Mouse (Mus musculus) E14TG2a.4 (cell line): ENCODE data around the gene Clybl.

ENCODE experiments used
- H3K27me3 ChIP-seq: 2 replicates; pipeline ENCODE4 v1.6.1; 2014; ENCODE audit warnings: low read length, control low read depth; ENCODE audit not compliant: insufficient read depth
- H3K36me3 ChIP-seq: 2 replicates; pipeline ENCODE4 v1.6.1; 2014; ENCODE audit warnings: low read length, control low read depth; ENCODE audit not compliant: insufficient read depth
- H3K4me1 ChIP-seq: replicated peaks from 2 replicates; pipeline ENCODE4 v1.6.1; 2014; ENCODE audit warnings: low read depth, low read length, control low read depth
- H3K4me3 ChIP-seq: replicated peaks from 2 replicates; pipeline ENCODE4 v1.5.1; 2014; ENCODE audit warnings: mild to moderate bottlenecking, low read length
- H3K9me3 ChIP-seq: 2 replicates; pipeline ENCODE4 v1.6.1; 2014; ENCODE audit warnings: low read length, control low read depth
- CTCF ChIP-seq: conservative IDR thresholded peaks from 2 replicates; pipeline ENCODE4 v1.5.1; 2014; ENCODE audit warnings: low read length
- NANOG ChIP-seq: IDR thresholded peaks from 2 replicates; pipeline ENCODE4 v1.6.1; 2014; ENCODE audit warnings: borderline replicate concordance, low read length, mixed read lengths
- POU5F1 ChIP-seq: IDR thresholded peaks from 2 replicates; pipeline ENCODE4 v1.6.1; 2014; ENCODE audit warnings: low read length, borderline replicate concordance

The Clybl gene

GRCm38 (mm10) chr14:122449601-122450495 lies 268.3 kb downstream of the Clybl start:
- TF ChIP-seq NANOG (no peak), POU5F1 (no peak), CTCF (no peak)
- H3K27me3 ChIP-seq, result peaks cover 51% of the 10 kb centered on the region
- H3K36me3 ChIP-seq, result no peaks in the 10 kb centered on the region
- no peaks in the 10 kb centered on the region for H3K9me3 ChIP-seq
- H3K4me1 ChIP-seq, result peaks cover 46% of the 10 kb centered on the region
- peak overlapping the region; percentile 75 for H3K4me3 ChIP-seq

- Histone ChIP-seq H3K9me3 (no peaks in the 10 kb centered on the region), H3K4me3 (peak within 1 kb of the TSS; percentile 75), H3K36me3 (peaks cover 5% of the 10 kb centered on the region), H3K4me1 (peaks cover 50% of the 10 kb centered on the region), H3K27me3 (peaks cover 51% of the 10 kb centered on the region)
- TF ChIP-seq POU5F1 (no peak), NANOG (no peak), CTCF (no peak)
These were observed 269.2 kb downstream of the Clybl start, which contains the start of gene Gm5089 for GRCm38 (mm10) chr14:122450496-122451382. Gene Gm5089, minus strand, starts transcription at chr14:122451115.

GRCm38 (mm10) chr14:122451551-122452145 lies 270.1 kb downstream of the Clybl start:
- no peak for TF ChIP-seq POU5F1
- TF ChIP-seq NANOG, result no peak
- TF ChIP-seq CTCF, result no peak
- Histone ChIP-seq H3K36me3 (peaks cover 13% of the 10 kb centered on the region), H3K4me3 (peak overlapping the region; percentile 75), H3K4me1 (peaks cover 54% of the 10 kb centered on the region), H3K27me3 (peaks cover 51% of the 10 kb centered on the region), H3K9me3 (no peaks in the 10 kb centered on the region)
